Mouse (Mus musculus) lung, embryonic 15.5 days (tissue): ENCODE data around the gene Sdad1. TPM values are rescaled to one million over a fixed set of nuclear protein-coding genes. Genes with fewer than 3 reads are reported as not detected.
"Not testable (repeated sequence)": the region's sequence is repeated elsewhere in the genome, so short reads cannot be mapped to it uniquely, and the experiment has no call there.

Source experiments
- ATAC-seq: fragments of 200-750 bp; cut with Nextera tagmentation; 2 replicates; pipeline ENCODE4 v1.8.0; 2017; ENCODE audit warnings: moderate number of reproducible peaks, borderline replicate concordance; ENCODE audit not compliant: low FRiP score, low TSS enrichment; ENCODE audit errors: extremely low read depth
- H3K27ac ChIP-seq: fragments of 300-500 bp; sonication (generic); 2 replicates; pipeline ENCODE4 v1.5.1; 2015; ENCODE audit warnings: moderate library complexity, mild to moderate bottlenecking, inconsistent platforms
- H3K27me3 ChIP-seq: fragments of 300-500 bp; sonication (generic); 2 replicates; pipeline ENCODE4 v1.6.1; 2015; ENCODE audit warnings: inconsistent platforms
- H3K36me3 ChIP-seq: fragments of 300-500 bp; sonication (generic); 2 replicates; pipeline ENCODE4 v1.6.1; 2015; ENCODE audit warnings: inconsistent platforms
- H3K4me1 ChIP-seq: fragments of 300-500 bp; sonication (generic); 2 replicates; pipeline ENCODE4 v1.6.1; 2015; ENCODE audit warnings: inconsistent platforms
- H3K4me2 ChIP-seq: fragments of 300-500 bp; sonication (generic); 2 replicates; pipeline ENCODE4 v1.6.1; 2015; ENCODE audit warnings: inconsistent platforms, mild to moderate bottlenecking, moderate library complexity
- H3K4me3 ChIP-seq: fragments of 300-500 bp; sonication (generic); 2 replicates; pipeline ENCODE4 v1.5.1; 2015; ENCODE audit warnings: mild to moderate bottlenecking, inconsistent platforms
- H3K9ac ChIP-seq: fragments of 300-500 bp; sonication (generic); 2 replicates; pipeline ENCODE4 v1.6.1; 2015; ENCODE audit warnings: inconsistent platforms
- H3K9me3 ChIP-seq: fragments of 300-500 bp; sonication (generic); 2 replicates; pipeline ENCODE4 v1.6.1; 2016; ENCODE audit warnings: inconsistent platforms
- WGBS: fragments of 180-500 bp; shearing (Covaris S2); methylation state at CpG from one replicate; pipeline ENCODE4 v1.1.7; 2015; 5-methylcytosine and 5-hydroxymethylcytosine counted together
- polyA plus RNA-seq: library from polyadenylated mRNA; unstranded; fragments of >200 nt; fragmentation: Nextera tagmentation; extraction: Ambion mirVana; gene quantifications from 2 replicates; pipeline ENCODE4 v1.2.1, GENCODE M21; 2015

Sdad1 gene
- 32.6 and 35.4 TPM in 2 replicates for polyA plus RNA-seq

DNA sequence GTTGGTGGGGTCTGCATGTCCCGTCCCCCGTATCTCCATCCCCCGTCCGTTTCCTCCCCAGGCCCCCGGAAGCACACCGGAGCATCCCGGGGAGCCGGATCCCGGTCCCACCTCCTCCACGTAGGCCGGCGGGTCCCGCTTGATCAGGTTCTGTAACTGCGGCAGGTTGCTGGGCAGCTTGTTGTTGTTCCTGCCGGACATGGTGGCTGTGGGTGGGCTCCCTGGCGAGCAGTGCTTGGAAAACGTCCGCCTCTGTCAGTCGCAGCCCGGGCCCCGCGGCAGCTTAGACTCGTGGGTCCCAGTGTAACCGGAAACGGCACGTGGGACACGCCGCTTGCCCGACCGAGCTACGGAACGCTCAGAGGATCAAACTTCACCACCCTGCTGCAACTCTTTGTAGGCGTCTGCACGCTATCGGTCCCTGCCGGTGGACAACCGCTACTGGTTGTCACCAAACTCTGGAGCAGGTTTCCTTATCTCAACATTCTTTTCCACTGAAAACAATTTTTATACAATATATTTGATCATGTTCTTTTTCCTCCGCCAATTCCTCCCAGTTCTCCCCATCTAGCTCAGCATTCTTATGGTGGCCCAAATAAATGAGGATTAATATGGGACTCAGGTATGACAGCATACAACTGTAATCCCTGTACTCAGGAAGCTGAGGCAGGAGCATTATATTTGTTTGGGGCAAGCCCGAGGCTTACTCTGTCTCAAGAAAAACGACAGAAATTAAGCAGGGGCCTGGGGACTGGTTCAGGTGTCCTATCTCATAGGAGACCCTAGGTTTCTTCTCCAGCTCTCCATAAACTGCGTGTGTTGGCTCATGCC, at the start of gene Sdad1:
TSS of gene Sdad1 (minus strand) at position 799 of the 831 bp plus-strand sequence.
- H3K9ac ChIP-seq: peak within 1 kb of the TSS; percentile 62
- peak within 1 kb of the TSS; percentile 74 for H3K4me3 ChIP-seq
- no peaks in the 10 kb centered on the region for H3K9me3 ChIP-seq
- H3K4me1 ChIP-seq: peaks cover 14% of the 10 kb centered on the region; the same call in 1 of the 2 replicates
- H3K27ac ChIP-seq: no peak within 1 kb of the TSS
- H3K36me3 ChIP-seq: peaks cover 8% of the 10 kb centered on the region
- WGBS: 2% methylated on average over 41 of the region's 41 CpGs
- H3K27me3 ChIP-seq: no peaks in the 10 kb centered on the region
- H3K4me2 ChIP-seq: peak within 1 kb of the TSS; percentile 56
- ATAC-seq: peak; percentile 92

- no peak overlapping the region for H3K27ac ChIP-seq
- ATAC-seq: no peak
- H3K9me3 ChIP-seq: no peaks in the 10 kb centered on the region
- no peaks in the 10 kb centered on the region for H3K36me3 ChIP-seq
- no peaks in the 10 kb centered on the region for H3K27me3 ChIP-seq
- H3K4me2 ChIP-seq: no peak overlapping the region
- no peak overlapping the region for H3K4me3 ChIP-seq
- H3K9ac ChIP-seq: no peak overlapping the region
- H3K4me1 ChIP-seq: no peaks in the 10 kb centered on the region
- 62% methylated on average over 11 of the region's 11 CpGs for WGBS
Observed at GRCm38 (mm10) chr5:92358767-92359455, 48.6 kb upstream of the Sdad1 start.

GRCm38 (mm10) chr5:92358033-92358432, 47.8 kb upstream of the Sdad1 start:
- no peak overlapping the region for H3K4me3 ChIP-seq
- 19% methylated on average over 11 of the region's 12 CpGs for WGBS
- no peak overlapping the region for H3K27ac ChIP-seq
- no peaks in the 10 kb centered on the region for H3K27me3 ChIP-seq
- H3K4me2 ChIP-seq: no peak overlapping the region
- no peaks in the 10 kb centered on the region for H3K9me3 ChIP-seq
- no peak overlapping the region for H3K9ac ChIP-seq
- no peaks in the 10 kb centered on the region for H3K36me3 ChIP-seq
- H3K4me1 ChIP-seq: no peaks in the 10 kb centered on the region
- ATAC-seq: 0 out of 2 replicates have a peak, but pooled peaks have one; percentile 55

DNA sequence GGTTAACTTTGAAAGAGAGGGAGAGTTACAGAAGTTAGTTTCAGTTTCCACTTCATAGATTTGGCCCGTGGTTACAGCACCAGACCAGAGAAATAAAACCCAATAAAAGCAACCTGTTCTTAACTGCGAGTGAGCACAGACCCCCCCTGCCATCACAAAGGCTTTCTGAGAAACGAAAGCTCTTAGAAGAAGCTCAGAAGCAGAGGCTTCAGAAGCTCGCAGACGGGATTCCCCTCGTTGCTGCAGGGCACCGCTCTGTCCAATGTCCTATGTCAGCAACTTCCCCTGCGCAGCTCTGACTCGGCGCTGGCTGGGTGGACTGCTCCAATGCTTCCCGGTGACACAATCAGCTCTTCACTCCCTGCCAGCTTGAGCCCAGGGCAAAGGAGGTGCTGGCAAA, 43.2 kb upstream of the Sdad1 start:
- H3K27ac ChIP-seq: no peak overlapping the region
- no peaks in the 10 kb centered on the region for H3K9me3 ChIP-seq
- H3K4me1 ChIP-seq: peaks cover 4% of the 10 kb centered on the region; the same call in 1 of the 2 replicates
- peak overlapping the region; percentile 35 for H3K4me3 ChIP-seq
- no peaks in the 10 kb centered on the region for H3K27me3 ChIP-seq
- peak overlapping the region; percentile 42 for H3K4me2 ChIP-seq
- H3K36me3 ChIP-seq: no peaks in the 10 kb centered on the region
- H3K9ac ChIP-seq: no peak overlapping the region
- no peak for ATAC-seq
- WGBS: 44% methylated on average over 11 of the region's 11 CpGs

GRCm38 (mm10) chr5:92352716-92353115, 42.4 kb upstream of the Sdad1 start:
- WGBS: 56% methylated on average over 4 of the region's 4 CpGs
- H3K27ac ChIP-seq, H3K9me3 ChIP-seq, H3K27me3 ChIP-seq, H3K9ac ChIP-seq, ATAC-seq, H3K4me1 ChIP-seq, H3K4me3 ChIP-seq, H3K4me2 ChIP-seq, H3K36me3 ChIP-seq: not testable (repeated sequence)

DNA sequence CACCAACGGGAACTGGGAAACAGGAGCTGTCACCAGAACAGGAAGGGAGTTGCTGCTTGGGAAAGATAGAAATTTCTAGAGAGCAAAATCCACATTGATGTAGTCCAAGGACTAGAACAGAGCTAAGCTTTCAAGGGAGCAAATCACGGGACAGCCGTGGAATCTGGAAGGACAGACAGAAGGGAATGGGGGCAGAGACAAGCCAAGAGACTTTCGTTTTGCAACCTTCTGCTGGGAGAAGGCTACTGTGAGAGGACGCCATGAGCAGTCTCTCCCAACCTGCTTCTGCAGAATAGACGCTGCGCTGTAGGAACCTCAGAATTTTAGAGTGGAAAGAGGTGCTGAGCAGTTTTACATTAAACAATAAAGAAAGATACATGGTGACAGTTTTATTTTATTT, 39.5 kb upstream of the Sdad1 start:
- Histone ChIP-seq H3K9ac (no peak overlapping the region), H3K4me1 (peaks cover 8% of the 10 kb centered on the region; the same call in 1 of the 2 replicates), H3K36me3 (no peaks in the 10 kb centered on the region), H3K27me3 (0 out of 2 replicates have a peak, but pooled peaks cover 5% of the 10 kb centered on the region), H3K9me3 (no peaks in the 10 kb centered on the region), H3K4me2 (no peak overlapping the region), H3K4me3 (no peak overlapping the region), H3K27ac (no peak overlapping the region)
- WGBS: 80% methylated on average over 7 of the region's 7 CpGs
- no peak for ATAC-seq

DNA sequence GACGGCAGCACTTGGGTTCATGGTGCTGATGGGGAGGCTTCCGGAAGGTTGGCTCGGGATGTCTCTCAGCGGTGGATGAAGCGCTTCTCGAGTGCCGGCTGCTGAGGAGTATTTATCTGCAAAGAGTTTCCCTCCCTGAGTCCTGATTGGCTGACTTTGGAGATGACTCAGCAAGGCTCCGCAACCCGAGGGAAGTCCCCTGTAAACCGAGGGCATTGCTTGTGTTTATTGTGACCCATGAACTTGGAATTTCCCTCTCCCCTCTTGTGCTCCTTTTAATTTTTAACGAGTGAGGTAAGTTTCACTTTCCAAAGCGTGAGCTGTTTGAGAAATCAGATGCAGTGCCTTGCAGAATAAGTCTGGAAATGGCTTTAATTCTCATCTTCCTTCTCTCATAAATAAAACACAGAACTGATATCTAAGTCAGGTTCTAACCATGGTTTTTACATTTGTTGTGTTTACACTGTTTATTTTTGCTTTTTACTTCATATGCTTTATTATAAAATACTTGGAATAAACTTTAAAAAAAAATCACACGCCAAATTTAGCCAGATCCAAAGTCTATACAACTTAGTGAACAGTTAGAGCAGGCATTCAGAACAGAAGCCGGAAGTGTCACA, 38.6 kb upstream of the Sdad1 start, which contains the start of gene Cxcl10:
TSS of gene Cxcl10 (minus strand) at position 96 of the 620 bp plus-strand sequence.
- Histone ChIP-seq H3K4me1 (peaks cover 8% of the 10 kb centered on the region; the same call in 1 of the 2 replicates), H3K36me3 (no peaks in the 10 kb centered on the region), H3K27me3 (0 out of 2 replicates have a peak, but pooled peaks cover 5% of the 10 kb centered on the region), H3K9ac (peak within 1 kb of the TSS; percentile 17; the same call in 1 of the 2 replicates), H3K27ac (no peak within 1 kb of the TSS), H3K9me3 (no peaks in the 10 kb centered on the region), H3K4me3 (peak within 1 kb of the TSS; percentile 28), H3K4me2 (peak within 1 kb of the TSS; percentile 58)
- 13% methylated on average over 14 of the region's 14 CpGs for WGBS
- ATAC-seq: peak; percentile 57; the same call in 1 of the 2 replicates

- 77% methylated on average over 8 of the region's 8 CpGs for WGBS
- no peak for ATAC-seq
- peaks cover 8% of the 10 kb centered on the region; the same call in 1 of the 2 replicates for H3K4me1 ChIP-seq
- H3K4me2 ChIP-seq: no peak overlapping the region
- no peak overlapping the region for H3K4me3 ChIP-seq
- H3K9me3 ChIP-seq: no peaks in the 10 kb centered on the region
- H3K9ac ChIP-seq: no peak overlapping the region
- no peaks in the 10 kb centered on the region for H3K36me3 ChIP-seq
- H3K27ac ChIP-seq: no peak overlapping the region
- H3K27me3 ChIP-seq: 0 out of 2 replicates have a peak, but pooled peaks cover 5% of the 10 kb centered on the region
Observed at GRCm38 (mm10) chr5:92345006-92345405, 34.7 kb upstream of the Sdad1 start.

DNA sequence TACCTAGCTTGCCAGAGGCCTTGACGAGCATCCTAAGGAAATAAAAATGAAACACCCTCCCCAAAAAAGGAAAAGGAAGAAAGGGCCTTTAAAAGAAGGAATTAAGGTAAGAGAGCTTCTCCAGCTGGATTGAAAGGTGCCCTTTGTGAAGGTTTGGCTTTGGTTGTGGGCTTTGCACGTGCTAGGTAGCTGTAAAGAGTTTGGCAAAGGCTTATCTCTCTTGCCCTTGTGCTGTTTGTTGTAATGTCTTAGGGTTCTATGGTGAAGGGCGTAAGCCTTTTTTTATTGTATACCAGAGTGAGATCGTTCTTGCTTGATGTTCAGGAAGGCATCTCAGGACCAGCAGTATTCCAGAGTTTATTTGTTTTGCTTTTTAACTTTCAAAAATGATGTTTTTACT, 30.3 kb upstream of the Sdad1 start:
- no peaks in the 10 kb centered on the region for H3K4me1 ChIP-seq
- ATAC-seq: no peak
- H3K9ac ChIP-seq: no peak overlapping the region
- 55% methylated on average over 4 of the region's 4 CpGs for WGBS
- no peak overlapping the region for H3K4me3 ChIP-seq
- H3K27me3 ChIP-seq: no peaks in the 10 kb centered on the region
- H3K27ac ChIP-seq: no peak overlapping the region
- no peaks in the 10 kb centered on the region for H3K9me3 ChIP-seq
- H3K36me3 ChIP-seq: no peaks in the 10 kb centered on the region
- no peak overlapping the region for H3K4me2 ChIP-seq

DNA sequence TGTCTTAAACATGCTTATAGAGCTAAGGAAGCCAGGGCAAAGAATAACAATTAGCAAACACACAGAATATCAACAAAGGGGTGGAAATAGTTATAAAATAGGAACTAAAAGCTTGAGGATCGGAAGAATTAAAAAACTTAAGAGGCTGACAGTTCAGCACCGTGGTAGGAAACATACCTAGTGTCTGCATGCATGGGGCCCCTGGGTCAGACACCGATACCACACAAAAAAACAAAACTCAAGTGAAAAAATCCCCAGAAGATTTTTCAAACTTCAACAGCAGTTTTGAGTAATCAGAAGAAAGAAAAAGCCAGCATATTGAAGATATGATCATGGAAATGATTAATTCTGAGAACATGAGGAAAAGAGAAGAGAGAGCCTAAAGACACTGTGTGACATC, 26.5 kb upstream of the Sdad1 start:
- no peak for ATAC-seq

GRCm38 (mm10) chr5:92332359-92332840, 22.1 kb upstream of the Sdad1 start:
- 34% methylated on average over 9 of the region's 9 CpGs for WGBS
- H3K36me3 ChIP-seq: no peaks in the 10 kb centered on the region
- peaks cover 8% of the 10 kb centered on the region for H3K4me1 ChIP-seq
- ATAC-seq: peak; percentile 82; the same call in 1 of the 2 replicates
- H3K4me2 ChIP-seq: peak overlapping the region; percentile 38
- peak overlapping the region; percentile 90 for H3K27ac ChIP-seq
- H3K27me3 ChIP-seq: no peaks in the 10 kb centered on the region
- no peaks in the 10 kb centered on the region for H3K9me3 ChIP-seq
- no peak overlapping the region for H3K9ac ChIP-seq
- H3K4me3 ChIP-seq: peak overlapping the region; percentile 6; the same call in 1 of the 2 replicates

More for the DNA sequence above, 26.5 kb upstream of the Sdad1 start:
- WGBS: 73% methylated on average over 3 of the region's 3 CpGs
- Histone ChIP-seq H3K4me3 (no peak overlapping the region), H3K36me3 (no peaks in the 10 kb centered on the region), H3K9ac (no peak overlapping the region), H3K27ac (no peak overlapping the region), H3K9me3 (no peaks in the 10 kb centered on the region), H3K4me1 (peaks cover 5% of the 10 kb centered on the region), H3K27me3 (no peaks in the 10 kb centered on the region), H3K4me2 (no peak overlapping the region)
